Mouse (Mus musculus): ENCODE data around the gene Zc3h12c.

Gene Zc3h12c

GRCm38 (mm10) chr9:52173937-52174336 lies 5.6 kb upstream of the Zc3h12c start:
- Histone ChIP-seq H3K9me3 (ENCODE audit: low read length) (no peaks in the 10 kb centered on the region), H3K4me3 (replicated peaks; ENCODE audit: low read length) (no peak overlapping the region), H3K27me3 (ENCODE audit: insufficient read depth, low read length) (peaks cover 35% of the 10 kb centered on the region), H3K36me3 (ENCODE audit: insufficient read depth, low read length) (no peaks in the 10 kb centered on the region), H3K4me1 (replicated peaks; ENCODE audit: low read depth, low read length) (peaks cover 7% of the 10 kb centered on the region)
- TF ChIP-seq POU5F1 (IDR thresholded peaks at IDR 0.05; ENCODE audit: borderline replicate concordance, low read length) (no peak), NANOG (IDR thresholded peaks at IDR 0.05; ENCODE audit: borderline replicate concordance, low read length) (no peak), CTCF (conservative IDR thresholded peaks at IDR 0.05; ENCODE audit: low read length) (no peak)

GRCm38 (mm10) chr9:52172550-52172949 lies 4.2 kb upstream of the Zc3h12c start:
- Histone ChIP-seq H3K4me3 (replicated peaks; ENCODE audit: low read length) (no peak overlapping the region), H3K4me1 (replicated peaks; ENCODE audit: low read depth, low read length) (peaks cover 9% of the 10 kb centered on the region), H3K27me3 (ENCODE audit: insufficient read depth, low read length) (peaks cover 44% of the 10 kb centered on the region), H3K9me3 (ENCODE audit: low read length) (no peaks in the 10 kb centered on the region), H3K36me3 (ENCODE audit: insufficient read depth, low read length) (no peaks in the 10 kb centered on the region)
- no peak for TF ChIP-seq NANOG (IDR thresholded peaks at IDR 0.05; ENCODE audit: borderline replicate concordance, low read length)
- no peak for TF ChIP-seq CTCF (conservative IDR thresholded peaks at IDR 0.05; ENCODE audit: low read length)
- no peak for TF ChIP-seq POU5F1 (IDR thresholded peaks at IDR 0.05; ENCODE audit: borderline replicate concordance, low read length)

GRCm38 (mm10) chr9:52170671-52171070 lies 2.3 kb upstream of the Zc3h12c start:
- TF ChIP-seq CTCF (conservative IDR thresholded peaks at IDR 0.05; ENCODE audit: low read length) (no peak), NANOG (IDR thresholded peaks at IDR 0.05; ENCODE audit: borderline replicate concordance, low read length) (no peak), POU5F1 (IDR thresholded peaks at IDR 0.05; ENCODE audit: borderline replicate concordance, low read length) (no peak)
- peaks cover 12% of the 10 kb centered on the region for H3K4me1 ChIP-seq (replicated peaks; ENCODE audit: low read depth, low read length)

GRCm38 (mm10) chr9:52170131-52170530 lies 1.8 kb upstream of the Zc3h12c start:
- Histone ChIP-seq H3K9me3 (ENCODE audit: low read length) (no peaks in the 10 kb centered on the region), H3K4me1 (replicated peaks; ENCODE audit: low read depth, low read length) (peaks cover 12% of the 10 kb centered on the region), H3K4me3 (replicated peaks; ENCODE audit: low read length) (no peak overlapping the region), H3K27me3 (ENCODE audit: insufficient read depth, low read length) (peaks cover 52% of the 10 kb centered on the region), H3K36me3 (ENCODE audit: insufficient read depth, low read length) (no peaks in the 10 kb centered on the region)
- TF ChIP-seq POU5F1 (IDR thresholded peaks at IDR 0.05; ENCODE audit: borderline replicate concordance, low read length) (no peak), CTCF (conservative IDR thresholded peaks at IDR 0.05; ENCODE audit: low read length) (no peak), NANOG (IDR thresholded peaks at IDR 0.05; ENCODE audit: borderline replicate concordance, low read length) (no peak)

More at GRCm38 (mm10) chr9:52170671-52171070, 2.3 kb upstream of the Zc3h12c start:
- H3K9me3 ChIP-seq (ENCODE audit: low read length): no peaks in the 10 kb centered on the region
- no peak overlapping the region for H3K4me3 ChIP-seq (replicated peaks; ENCODE audit: low read length)
- H3K36me3 ChIP-seq (ENCODE audit: insufficient read depth, low read length): no peaks in the 10 kb centered on the region
- H3K27me3 ChIP-seq (ENCODE audit: insufficient read depth, low read length): peaks cover 52% of the 10 kb centered on the region

GRCm38 (mm10) chr9:52168686-52169270 lies 406 bp upstream of the Zc3h12c start:
- peaks cover 52% of the 10 kb centered on the region for H3K27me3 ChIP-seq (ENCODE audit: insufficient read depth, low read length)
- no peaks in the 10 kb centered on the region for H3K9me3 ChIP-seq (ENCODE audit: low read length)
- peaks cover 12% of the 10 kb centered on the region for H3K4me1 ChIP-seq (replicated peaks; ENCODE audit: low read depth, low read length)
- no peak for TF ChIP-seq NANOG (IDR thresholded peaks at IDR 0.05; ENCODE audit: borderline replicate concordance, low read length)
- H3K36me3 ChIP-seq (ENCODE audit: insufficient read depth, low read length): no peaks in the 10 kb centered on the region
- H3K4me3 ChIP-seq (replicated peaks; ENCODE audit: low read length): peak overlapping the region; percentile 86

- TF ChIP-seq NANOG (IDR thresholded peaks at IDR 0.05; ENCODE audit: borderline replicate concordance, low read length) (no peak), CTCF (conservative IDR thresholded peaks at IDR 0.05; ENCODE audit: low read length) (no peak)
- peak overlapping the region; percentile 86 for H3K4me3 ChIP-seq (replicated peaks; ENCODE audit: low read length)
- no peaks in the 10 kb centered on the region for H3K36me3 ChIP-seq (ENCODE audit: insufficient read depth, low read length)
- H3K9me3 ChIP-seq (ENCODE audit: low read length): no peaks in the 10 kb centered on the region
- H3K4me1 ChIP-seq (replicated peaks; ENCODE audit: low read depth, low read length): peaks cover 12% of the 10 kb centered on the region
- peaks cover 48% of the 10 kb centered on the region for H3K27me3 ChIP-seq (ENCODE audit: insufficient read depth, low read length)
These were observed 888 bp downstream of the Zc3h12c start for GRCm38 (mm10) chr9:52167506-52167862.

- Histone ChIP-seq H3K27me3 (ENCODE audit: insufficient read depth, low read length) (peaks cover 45% of the 10 kb centered on the region), H3K4me1 (replicated peaks; ENCODE audit: low read depth, low read length) (peaks cover 12% of the 10 kb centered on the region), H3K36me3 (ENCODE audit: insufficient read depth, low read length) (no peaks in the 10 kb centered on the region), H3K4me3 (replicated peaks; ENCODE audit: low read length) (peak overlapping the region; percentile 86; the same call in 1 of the 2 replicates), H3K9me3 (ENCODE audit: low read length) (no peaks in the 10 kb centered on the region)
- TF ChIP-seq CTCF (conservative IDR thresholded peaks at IDR 0.05; ENCODE audit: low read length) (no peak), POU5F1 (IDR thresholded peaks at IDR 0.05; ENCODE audit: borderline replicate concordance, low read length) (no peak), NANOG (IDR thresholded peaks at IDR 0.05; ENCODE audit: borderline replicate concordance, low read length) (no peak)
These were observed 1.3 kb downstream of the Zc3h12c start for GRCm38 (mm10) chr9:52167084-52167483.

GRCm38 (mm10) chr9:52165706-52166090 lies 2.7 kb downstream of the Zc3h12c start:
- Histone ChIP-seq H3K4me3 (replicated peaks; ENCODE audit: low read length) (no peak overlapping the region), H3K27me3 (ENCODE audit: insufficient read depth, low read length) (peaks cover 37% of the 10 kb centered on the region), H3K4me1 (replicated peaks; ENCODE audit: low read depth, low read length) (peaks cover 12% of the 10 kb centered on the region), H3K36me3 (ENCODE audit: insufficient read depth, low read length) (no peaks in the 10 kb centered on the region), H3K9me3 (ENCODE audit: low read length) (no peaks in the 10 kb centered on the region)
- TF ChIP-seq NANOG (IDR thresholded peaks at IDR 0.05; ENCODE audit: borderline replicate concordance, low read length) (no peak), CTCF (conservative IDR thresholded peaks at IDR 0.05; ENCODE audit: low read length) (no peak), POU5F1 (IDR thresholded peaks at IDR 0.05; ENCODE audit: borderline replicate concordance, low read length) (no peak)

- Histone ChIP-seq H3K4me1 (replicated peaks; ENCODE audit: low read depth, low read length) (peaks cover 12% of the 10 kb centered on the region), H3K27me3 (ENCODE audit: insufficient read depth, low read length) (peaks cover 33% of the 10 kb centered on the region), H3K9me3 (ENCODE audit: low read length) (no peaks in the 10 kb centered on the region), H3K4me3 (replicated peaks; ENCODE audit: low read length) (no peak overlapping the region), H3K36me3 (ENCODE audit: insufficient read depth, low read length) (no peaks in the 10 kb centered on the region)
- TF ChIP-seq NANOG (IDR thresholded peaks at IDR 0.05; ENCODE audit: borderline replicate concordance, low read length) (no peak), POU5F1 (IDR thresholded peaks at IDR 0.05; ENCODE audit: borderline replicate concordance, low read length) (no peak), CTCF (conservative IDR thresholded peaks at IDR 0.05; ENCODE audit: low read length) (no peak)
These were observed 3.2 kb downstream of the Zc3h12c start for GRCm38 (mm10) chr9:52165076-52165705.

Measured in E14TG2a.4 (cell line).